Mouse (Mus musculus): ENCODE results near the gene Araf. TPM values are rescaled to one million over a fixed set of nuclear protein-coding genes. Genes with fewer than 3 reads are reported as not detected.

Araf gene
- total and polyA plus RNA-seq, 3 experiments: 44.8 to 189 (median 56.9) TPM

DNA sequence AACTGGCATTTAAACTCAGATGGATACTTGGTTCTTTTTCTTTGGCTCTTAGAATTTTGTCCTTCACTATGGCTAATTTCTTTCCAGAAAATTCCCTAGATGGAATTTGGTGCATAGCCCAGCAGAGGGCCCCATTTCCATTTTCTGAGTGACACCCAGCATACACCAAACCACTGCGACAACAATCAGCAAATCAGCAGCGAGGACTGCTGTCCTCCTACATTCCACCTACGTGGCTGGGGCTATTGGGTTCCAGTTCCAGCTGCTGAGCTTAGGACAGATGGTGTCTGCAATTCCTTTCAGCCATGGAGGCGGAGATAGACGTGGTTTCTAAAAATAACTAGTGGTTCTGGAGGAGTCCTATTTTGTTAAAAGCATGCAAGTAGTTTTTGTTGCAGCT lies 31.3 kb downstream of the Araf start:
- TF ChIP-seq GATA1 (IDR thresholded peaks at IDR 0.05; ENCODE audit: borderline replicate concordance, low read length) (no peak), TAL1 (conservative IDR thresholded peaks at IDR 0.05; ENCODE audit: low read depth, low read length) (no peak), CTCF (IDR thresholded peaks at IDR 0.05; ENCODE audit: low read depth, low read length) (no peak), POLR2AphosphoS5 (IDR thresholded peaks at IDR 0.05; ENCODE audit: insufficient replicate concordance, low read depth, low read length) (no peak)
- Histone ChIP-seq H3K9me3 (replicated peaks) (no peaks in the 10 kb centered on the region), H3K4me1 (ENCODE audit: insufficient read depth, low read depth, low read length) (no peaks in the 10 kb centered on the region), H3K27me3 (ENCODE audit: insufficient read depth, low read length) (no peaks in the 10 kb centered on the region), H3K4me3 (ENCODE audit: low read depth, low read length) (no peak overlapping the region), H3K36me3 (replicated peaks) (no peaks in the 10 kb centered on the region)
- DNase-seq (ENCODE audit: low spot score): no peak
- ATAC-seq (ENCODE audit: extremely low read depth, insufficient number of reproducible peaks, low FRiP score, poor library complexity, severe bottlenecking): no peak

- Histone ChIP-seq H3K27me3 (ENCODE audit: insufficient read depth, low read length) (no peaks in the 10 kb centered on the region; the same call in 1 of the 2 replicates), H3K9me3 (replicated peaks) (no peaks in the 10 kb centered on the region), H3K4me3 (ENCODE audit: low read depth, low read length) (no peak overlapping the region), H3K4me1 (ENCODE audit: insufficient read depth, low read depth, low read length) (peaks cover 22% of the 10 kb centered on the region), H3K36me3 (replicated peaks) (peaks cover 23% of the 10 kb centered on the region)
- DNase-seq (ENCODE audit: low spot score): no peak
- ATAC-seq (ENCODE audit: extremely low read depth, insufficient number of reproducible peaks, low FRiP score, poor library complexity, severe bottlenecking): no peak
- TF ChIP-seq GATA1 (IDR thresholded peaks at IDR 0.05; ENCODE audit: borderline replicate concordance, low read length): no peak
- no peak for TF ChIP-seq CTCF (IDR thresholded peaks at IDR 0.05; ENCODE audit: low read depth, low read length)
- TF ChIP-seq POLR2AphosphoS5 (IDR thresholded peaks at IDR 0.05; ENCODE audit: insufficient replicate concordance, low read depth, low read length): no peak
- no peak for TF ChIP-seq TAL1 (conservative IDR thresholded peaks at IDR 0.05; ENCODE audit: low read depth, low read length)
- no peak for TF ChIP-seq GATA2 (IDR thresholded peaks at IDR 0.05; ENCODE audit: borderline replicate concordance, low read depth, low read length)
Measured at GRCm38 (mm10) chrX:20847232-20847631, 49.6 kb downstream of the Araf start.

GRCm38 (mm10) chrX:20847816-20848215 lies 50.2 kb downstream of the Araf start:
- Histone ChIP-seq H3K36me3 (replicated peaks) (peaks cover 24% of the 10 kb centered on the region), H3K4me3 (ENCODE audit: low read depth, low read length) (no peak overlapping the region; the same call in 1 of the 2 replicates), H3K9me3 (replicated peaks) (no peaks in the 10 kb centered on the region), H3K4me1 (ENCODE audit: insufficient read depth, low read depth, low read length) (peaks cover 22% of the 10 kb centered on the region), H3K27me3 (ENCODE audit: insufficient read depth, low read length) (no peaks in the 10 kb centered on the region; the same call in 1 of the 2 replicates)
- no peak for DNase-seq (ENCODE audit: low spot score)
- no peak for ATAC-seq (ENCODE audit: extremely low read depth, insufficient number of reproducible peaks, low FRiP score, poor library complexity, severe bottlenecking)
- TF ChIP-seq GATA1 (IDR thresholded peaks at IDR 0.05; ENCODE audit: borderline replicate concordance, low read length) (no peak), POLR2AphosphoS5 (IDR thresholded peaks at IDR 0.05; ENCODE audit: insufficient replicate concordance, low read depth, low read length) (no peak), TAL1 (conservative IDR thresholded peaks at IDR 0.05; ENCODE audit: low read depth, low read length) (no peak), CTCF (IDR thresholded peaks at IDR 0.05; ENCODE audit: low read depth, low read length) (no peak), GATA2 (IDR thresholded peaks at IDR 0.05; ENCODE audit: borderline replicate concordance, low read depth, low read length) (no peak)

DNA sequence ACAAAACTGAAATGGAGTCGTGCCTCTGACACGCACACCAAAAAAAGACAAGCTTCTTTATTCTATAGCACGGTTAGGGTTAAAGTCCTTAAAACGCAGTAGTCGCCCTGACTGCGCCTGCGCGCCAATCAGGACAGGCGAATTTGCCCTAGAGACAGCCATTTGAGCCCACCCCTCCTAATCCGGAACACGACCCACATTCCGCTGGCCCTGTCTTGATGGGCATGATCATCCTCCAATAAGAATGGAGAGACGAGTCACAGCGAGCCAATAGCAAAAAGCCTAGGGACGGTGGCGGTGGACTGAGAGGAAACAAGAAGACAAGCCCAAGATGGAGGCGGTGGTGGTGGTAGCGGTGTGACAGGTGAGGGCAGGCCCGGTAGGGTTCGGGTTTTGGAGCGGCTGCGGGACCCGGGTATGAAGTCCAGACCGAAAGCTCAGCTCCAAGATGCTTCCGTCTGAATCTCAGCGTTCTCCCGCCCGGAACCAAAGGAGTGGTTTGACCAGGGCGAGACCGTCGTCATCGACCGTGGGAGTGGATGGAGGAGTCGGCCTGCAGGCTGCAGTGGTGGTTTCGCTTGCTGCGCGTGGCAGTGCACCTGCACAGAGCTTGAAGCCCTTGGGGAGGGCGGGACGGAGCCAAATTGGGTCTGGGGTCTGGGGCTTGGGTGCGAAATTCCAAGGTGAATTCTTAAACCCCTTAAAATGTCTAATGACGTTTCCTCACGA lies 50.8 kb downstream of the Araf start:
- DNase-seq (ENCODE audit: low spot score): peak; percentile 92
- peaks cover 30% of the 10 kb centered on the region for H3K36me3 ChIP-seq (replicated peaks)
- peak overlapping the region; percentile 76 for H3K4me3 ChIP-seq (ENCODE audit: low read depth, low read length)
- peaks cover 26% of the 10 kb centered on the region for H3K4me1 ChIP-seq (ENCODE audit: insufficient read depth, low read depth, low read length)
- TF ChIP-seq POLR2AphosphoS5 (IDR thresholded peaks at IDR 0.05; ENCODE audit: insufficient replicate concordance, low read depth, low read length) (no peak), TAL1 (conservative IDR thresholded peaks at IDR 0.05; ENCODE audit: low read depth, low read length) (no peak), CTCF (IDR thresholded peaks at IDR 0.05; ENCODE audit: low read depth, low read length) (no peak), GATA1 (IDR thresholded peaks at IDR 0.05; ENCODE audit: borderline replicate concordance, low read length) (no peak), GATA2 (IDR thresholded peaks at IDR 0.05; ENCODE audit: borderline replicate concordance, low read depth, low read length) (no peak)
- no peaks in the 10 kb centered on the region; the same call in 1 of the 2 replicates for H3K27me3 ChIP-seq (ENCODE audit: insufficient read depth, low read length)
- no peaks in the 10 kb centered on the region for H3K9me3 ChIP-seq (replicated peaks)
- peak; percentile 99 for ATAC-seq (ENCODE audit: extremely low read depth, insufficient number of reproducible peaks, low FRiP score, poor library complexity, severe bottlenecking)

- Histone ChIP-seq H3K4me3 (ENCODE audit: low read depth, low read length) (no peak overlapping the region), H3K27me3 (ENCODE audit: insufficient read depth, low read length) (no peaks in the 10 kb centered on the region), H3K36me3 (replicated peaks) (peaks cover 80% of the 10 kb centered on the region), H3K4me1 (ENCODE audit: insufficient read depth, low read depth, low read length) (peaks cover 30% of the 10 kb centered on the region), H3K9me3 (replicated peaks) (no peaks in the 10 kb centered on the region)
- no peak for DNase-seq (ENCODE audit: low spot score)
- ATAC-seq (ENCODE audit: extremely low read depth, insufficient number of reproducible peaks, low FRiP score, poor library complexity, severe bottlenecking): no peak
- TF ChIP-seq TAL1 (conservative IDR thresholded peaks at IDR 0.05; ENCODE audit: low read depth, low read length): no peak
- no peak for TF ChIP-seq CTCF (IDR thresholded peaks at IDR 0.05; ENCODE audit: low read depth, low read length)
- no peak for TF ChIP-seq GATA2 (IDR thresholded peaks at IDR 0.05; ENCODE audit: borderline replicate concordance, low read depth, low read length)
- no peak for TF ChIP-seq GATA1 (IDR thresholded peaks at IDR 0.05; ENCODE audit: borderline replicate concordance, low read length)
- no peak for TF ChIP-seq POLR2AphosphoS5 (IDR thresholded peaks at IDR 0.05; ENCODE audit: insufficient replicate concordance, low read depth, low read length)
Measured at GRCm38 (mm10) chrX:20853794-20854193, 56.2 kb downstream of the Araf start.

DNA sequence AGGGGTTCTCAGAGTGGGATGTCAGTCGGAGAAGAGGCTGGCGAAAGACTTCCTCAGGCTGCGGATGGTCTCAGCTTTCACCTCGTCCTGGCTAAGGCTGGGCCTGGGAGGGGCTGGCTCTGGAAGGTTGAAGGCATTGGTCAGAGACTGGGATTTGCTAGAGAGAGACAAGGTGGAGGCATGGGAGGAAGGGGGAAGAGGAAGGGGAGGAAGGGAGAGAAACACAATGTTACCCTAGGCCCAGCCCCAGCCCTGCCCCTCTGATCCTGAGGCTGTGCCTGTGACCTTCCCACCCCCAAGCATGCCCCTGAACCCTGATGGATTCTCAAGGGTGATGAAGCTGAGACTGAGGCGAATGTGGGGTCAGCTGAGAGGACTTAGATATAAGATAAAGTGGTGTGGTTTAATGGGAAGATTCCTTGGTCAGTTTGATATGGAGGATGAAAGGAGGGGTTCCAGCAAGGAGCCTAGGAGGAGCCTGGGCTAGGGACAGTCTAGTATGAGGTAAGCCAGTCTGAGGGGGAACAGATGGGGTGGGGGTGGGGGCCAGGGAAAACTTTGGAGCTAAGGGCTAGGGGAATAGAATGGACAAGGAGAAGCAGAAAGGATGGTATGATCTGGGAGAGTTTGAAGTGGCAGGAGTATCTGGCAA lies 64.0 kb downstream of the Araf start:
- TF ChIP-seq POLR2AphosphoS5 (IDR thresholded peaks at IDR 0.05; ENCODE audit: insufficient replicate concordance, low read depth, low read length): no peak
- TF ChIP-seq GATA1 (IDR thresholded peaks at IDR 0.05; ENCODE audit: borderline replicate concordance, low read length): no peak
- TF ChIP-seq CTCF (IDR thresholded peaks at IDR 0.05; ENCODE audit: low read depth, low read length): no peak
- TF ChIP-seq TAL1 (conservative IDR thresholded peaks at IDR 0.05; ENCODE audit: low read depth, low read length): no peak
- TF ChIP-seq GATA2 (IDR thresholded peaks at IDR 0.05; ENCODE audit: borderline replicate concordance, low read depth, low read length): no peak
- DNase-seq (ENCODE audit: low spot score) (no peak), ATAC-seq (ENCODE audit: extremely low read depth, insufficient number of reproducible peaks, low FRiP score, poor library complexity, severe bottlenecking) (no peak)
- peaks cover 6% of the 10 kb centered on the region; the same call in 1 of the 2 replicates for H3K4me1 ChIP-seq (ENCODE audit: insufficient read depth, low read depth, low read length)
- H3K4me3 ChIP-seq (ENCODE audit: low read depth, low read length): no peak overlapping the region
- peaks cover 67% of the 10 kb centered on the region for H3K36me3 ChIP-seq (replicated peaks)
- H3K27me3 ChIP-seq (ENCODE audit: insufficient read depth, low read length): no peaks in the 10 kb centered on the region
- H3K9me3 ChIP-seq (replicated peaks): no peaks in the 10 kb centered on the region

Measured in G1E (cell line).